Mouse (Mus musculus) embryonic facial prominence, embryonic 15.5 days (tissue): ENCODE data around the gene Tmem82. TPM values are rescaled to one million over a fixed set of nuclear protein-coding genes. Genes with fewer than 3 reads are reported as not detected.

Source experiments
- ATAC-seq: fragments of 200-750 bp; cut with Nextera tagmentation; 2 replicates; pipeline ENCODE4 v1.8.0; 2017; ENCODE audit warnings: low read depth, moderate TSS enrichment; ENCODE audit not compliant: insufficient number of reproducible peaks, low FRiP score, low TSS enrichment
- H3K27ac ChIP-seq: fragments of 300-500 bp; sonication (generic); replicated peaks from 2 replicates; pipeline ENCODE4 v1.5.1; 2015; ENCODE audit warnings: mild to moderate bottlenecking, inconsistent platforms
- H3K27me3 ChIP-seq: fragments of 300-500 bp; sonication (generic); 2 replicates; pipeline ENCODE4 v1.6.1; 2015; ENCODE audit warnings: inconsistent platforms
- H3K36me3 ChIP-seq: fragments of 300-500 bp; sonication (generic); 2 replicates; pipeline ENCODE4 v1.6.1; 2015; ENCODE audit warnings: mild to moderate bottlenecking, inconsistent platforms
- H3K4me1 ChIP-seq: fragments of 300-500 bp; sonication (generic); 2 replicates; pipeline ENCODE4 v1.6.1; 2015; ENCODE audit warnings: inconsistent platforms
- H3K4me2 ChIP-seq: fragments of 300-500 bp; sonication (generic); replicated peaks from 2 replicates; pipeline ENCODE4 v1.6.1; 2015; ENCODE audit warnings: mild to moderate bottlenecking, inconsistent platforms
- H3K4me3 ChIP-seq: fragments of 300-500 bp; sonication (generic); replicated peaks from 2 replicates; pipeline ENCODE4 v1.5.1; 2015; ENCODE audit warnings: mild to moderate bottlenecking, inconsistent platforms
- H3K9ac ChIP-seq: fragments of 300-500 bp; sonication (generic); 2 replicates; pipeline ENCODE4 v1.6.1; 2015; ENCODE audit warnings: inconsistent platforms
- H3K9me3 ChIP-seq: fragments of 300-500 bp; sonication (generic); replicated peaks from 2 replicates; pipeline ENCODE4 v1.6.1; 2016; ENCODE audit warnings: inconsistent platforms
- WGBS: fragments of 180-500 bp; shearing (Covaris S2); methylation state at CpG from one replicate; pipeline ENCODE4 v1.1.7; 2015; 5-methylcytosine and 5-hydroxymethylcytosine counted together
- polyA plus RNA-seq: library from polyadenylated mRNA; unstranded; fragments of >200 nt; fragmentation: Nextera tagmentation; extraction: Ambion mirVana; gene quantifications from 2 replicates; pipeline ENCODE4 v1.2.1, GENCODE M21; 2015

Tmem82 gene
- 0.48 and 0.62 TPM in 2 replicates for polyA plus RNA-seq

DNA sequence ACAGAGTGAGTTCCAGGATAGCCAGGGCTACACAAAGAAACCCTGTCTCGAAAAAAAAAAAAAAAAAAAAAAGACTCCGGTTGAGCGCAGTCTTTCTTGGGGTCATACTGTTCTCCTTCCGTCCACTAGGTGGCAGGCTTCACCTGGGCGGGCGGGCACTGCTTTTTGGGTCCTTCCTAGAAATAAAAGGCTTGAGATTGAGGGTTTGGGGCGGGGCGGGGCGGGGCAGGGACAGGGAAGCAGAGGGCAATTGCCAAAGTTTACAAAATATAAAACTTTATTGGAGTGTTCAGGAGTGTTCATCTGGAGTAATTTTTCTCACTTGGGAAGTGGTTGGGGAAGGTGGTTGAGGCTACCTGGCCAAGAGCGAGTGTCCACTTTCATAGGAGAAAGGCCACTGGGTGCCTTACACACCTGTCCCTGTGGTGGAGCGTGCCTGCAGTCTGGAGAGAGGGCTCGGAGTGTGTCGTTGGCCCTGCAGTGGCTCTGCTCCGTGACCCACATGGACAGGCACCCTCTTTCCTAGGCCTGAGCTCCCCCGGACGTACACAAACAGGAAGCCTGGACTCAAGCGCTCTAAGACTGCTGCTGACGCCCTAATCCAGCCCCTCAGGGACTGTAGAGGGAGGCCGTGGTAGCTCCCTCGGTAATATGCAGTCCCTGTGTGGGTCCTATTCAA, at the start of gene Tmem82:
TSS of gene Tmem82 (minus strand) at position 69 of the 679 bp plus-strand sequence.
- ATAC-seq, result no peak

DNA sequence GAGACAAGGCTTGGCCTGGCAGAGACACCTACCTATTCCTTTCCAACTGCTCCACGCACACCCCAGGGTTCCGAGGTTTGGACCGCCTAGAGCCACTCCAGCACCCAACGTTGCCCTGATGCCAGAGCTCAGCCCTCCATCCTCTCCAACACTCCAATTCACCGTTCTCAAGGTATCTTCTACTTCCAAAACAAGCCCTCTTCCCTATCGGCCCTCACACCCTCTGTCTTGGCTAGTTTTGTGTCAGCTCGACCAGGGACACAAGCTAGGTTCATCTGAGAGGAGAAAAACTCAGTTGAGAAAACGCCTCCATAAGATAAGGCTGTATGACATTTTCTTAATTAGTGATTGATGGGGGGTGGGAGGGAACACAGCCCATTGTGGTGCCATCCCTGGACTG, 46.4 kb upstream of the Tmem82 start, which contains the start of gene Plekhm2:
TSS of gene Plekhm2 (minus strand) at position 101 of the 400 bp plus-strand sequence.
- Histone ChIP-seq H3K4me2 (peak within 1 kb of the TSS; percentile 70), H3K27ac (peak within 1 kb of the TSS; percentile 75), H3K36me3 (peaks cover 7% of the 10 kb centered on the region; the same call in 1 of the 2 replicates), H3K4me3 (peak within 1 kb of the TSS; percentile 86), H3K27me3 (no peaks in the 10 kb centered on the region), H3K4me1 (peaks cover 16% of the 10 kb centered on the region), H3K9ac (peak within 1 kb of the TSS; percentile 97), H3K9me3 (no peaks in the 10 kb centered on the region)
- 0 out of 2 replicates have a peak, but pooled peaks have one; percentile 10 for ATAC-seq
- WGBS, result 66% methylated on average over 8 of the region's 8 CpGs

More for the DNA sequence above, at the start of gene Tmem82:
- H3K9me3 ChIP-seq, result no peaks in the 10 kb centered on the region
- H3K36me3 ChIP-seq, result no peaks in the 10 kb centered on the region
- no peak within 1 kb of the TSS for H3K27ac ChIP-seq
- H3K4me3 ChIP-seq, result peak within 1 kb of the TSS; percentile 32
- H3K27me3 ChIP-seq, result no peaks in the 10 kb centered on the region
- no peak within 1 kb of the TSS for H3K9ac ChIP-seq
- 22% methylated on average over 20 of the region's 20 CpGs for WGBS
- H3K4me1 ChIP-seq, result peaks cover 21% of the 10 kb centered on the region
- H3K4me2 ChIP-seq, result peak within 1 kb of the TSS; percentile 55

DNA sequence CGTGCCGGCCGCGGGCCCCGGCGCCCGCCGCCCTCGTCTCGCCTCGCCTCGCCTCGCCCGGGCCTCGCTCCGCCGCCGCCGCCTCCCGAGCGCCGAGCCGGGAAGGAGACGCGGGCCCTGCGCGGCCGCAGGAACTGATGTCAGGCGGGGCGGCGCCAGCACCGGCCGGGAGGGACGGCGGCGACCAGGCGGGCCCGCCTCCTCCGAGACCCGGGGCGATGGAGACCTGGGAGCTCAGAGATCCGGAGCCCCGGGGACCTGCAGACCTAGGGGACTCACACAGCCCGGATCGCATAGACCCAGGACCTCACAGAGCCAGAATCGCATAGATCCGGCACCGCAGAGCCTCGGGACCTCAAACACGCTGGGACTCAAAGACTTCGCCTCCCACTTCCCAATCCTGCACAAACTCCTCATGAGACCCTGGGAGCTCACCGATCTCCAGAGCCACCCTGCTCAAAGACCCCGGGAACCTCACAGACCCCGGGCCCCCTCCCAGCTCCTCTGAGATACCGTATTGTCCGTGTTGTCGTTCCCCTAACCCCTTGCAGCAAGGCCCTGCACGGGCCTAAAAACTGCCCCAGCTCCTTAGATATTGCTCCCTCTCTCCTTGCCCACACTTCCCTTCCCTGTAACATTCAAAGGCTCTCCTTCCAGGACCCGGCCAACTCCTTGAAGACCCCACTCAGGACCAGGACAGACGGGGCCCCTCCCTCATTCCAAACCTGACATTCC, 45.7 kb upstream of the Tmem82 start:
- Histone ChIP-seq H3K9ac (peak overlapping the region; percentile 97), H3K9me3 (no peaks in the 10 kb centered on the region), H3K4me1 (peaks cover 16% of the 10 kb centered on the region), H3K27me3 (no peaks in the 10 kb centered on the region), H3K4me3 (peak overlapping the region; percentile 86), H3K36me3 (peaks cover 7% of the 10 kb centered on the region; the same call in 1 of the 2 replicates), H3K4me2 (peak overlapping the region; percentile 70), H3K27ac (peak overlapping the region; percentile 75)
- peak; percentile 85 for ATAC-seq
- under 1% methylated on average over 56 of the region's 60 CpGs for WGBS

DNA sequence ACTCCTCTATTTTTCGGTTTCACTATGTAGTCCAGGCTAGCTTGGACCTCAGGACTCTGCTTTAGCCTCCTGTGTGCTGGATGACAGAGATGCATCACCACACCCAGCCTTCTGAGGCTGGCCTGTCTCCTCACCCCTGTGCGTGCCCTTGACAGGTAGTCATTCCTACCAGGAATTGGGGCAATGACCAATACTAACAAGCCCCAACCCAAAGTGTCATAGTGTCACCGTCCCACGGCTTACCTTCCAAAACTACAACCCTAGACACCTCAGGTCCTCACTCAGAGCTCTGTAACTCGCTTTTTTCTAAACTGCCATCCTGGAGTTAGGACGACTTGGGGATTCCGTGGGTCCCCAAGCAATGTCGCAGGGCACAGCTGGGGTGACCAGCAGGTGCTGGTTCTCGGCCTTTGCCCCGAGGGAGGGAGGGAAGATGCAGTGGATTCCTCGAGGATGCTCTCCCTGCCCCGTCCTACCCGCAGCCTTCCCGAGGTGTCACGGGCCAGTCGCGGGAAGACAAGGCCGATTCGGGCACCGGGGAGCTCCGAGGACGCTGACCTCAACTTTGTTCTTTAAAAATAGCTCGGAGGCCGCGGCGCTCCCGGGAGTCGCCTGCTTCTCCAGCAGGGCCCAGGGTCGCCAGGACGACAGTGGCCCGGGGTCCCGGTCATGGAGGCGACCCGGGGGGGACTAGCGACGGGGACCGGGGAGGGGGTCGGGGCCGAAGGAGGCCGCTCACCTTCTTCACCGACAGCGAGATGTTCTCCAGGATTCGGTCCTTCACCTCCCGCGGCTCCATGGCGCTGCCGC, 44.9 kb upstream of the Tmem82 start:
- peak overlapping the region; percentile 75 for H3K27ac ChIP-seq

DNA sequence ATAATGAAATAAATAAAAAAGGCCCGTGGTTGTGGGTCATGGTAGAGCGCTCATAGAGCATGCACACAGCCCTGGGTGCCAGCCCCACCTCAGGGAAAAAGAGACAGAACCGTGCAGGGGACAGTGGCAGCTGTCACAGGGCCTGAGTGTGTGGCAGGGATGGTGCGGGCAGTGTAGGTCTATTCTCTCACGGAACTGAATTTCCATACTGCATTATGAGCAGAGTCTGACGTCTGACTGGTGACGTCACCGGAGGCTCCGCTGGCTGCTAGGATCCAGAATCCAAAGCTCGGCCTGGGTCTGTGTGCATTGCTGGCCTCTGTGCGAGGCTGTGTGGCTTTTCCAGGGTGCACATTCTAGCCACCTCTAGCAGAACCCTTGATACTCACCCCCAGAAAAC, 42.5 kb upstream of the Tmem82 start:
- Histone ChIP-seq H3K27ac (no peak overlapping the region), H3K9ac (no peak overlapping the region), H3K4me3 (no peak overlapping the region), H3K36me3 (peaks cover 24% of the 10 kb centered on the region; the same call in 1 of the 2 replicates), H3K9me3 (no peaks in the 10 kb centered on the region), H3K4me1 (peaks cover 25% of the 10 kb centered on the region), H3K27me3 (no peaks in the 10 kb centered on the region), H3K4me2 (no peak overlapping the region)
- 85% methylated on average over 11 of the region's 11 CpGs for WGBS
- no peak for ATAC-seq

More for the DNA sequence above, 44.9 kb upstream of the Tmem82 start:
- peaks cover 13% of the 10 kb centered on the region; the same call in 1 of the 2 replicates for H3K36me3 ChIP-seq
- peak overlapping the region; percentile 70 for H3K4me2 ChIP-seq
- peak overlapping the region; percentile 86 for H3K4me3 ChIP-seq
- 2% methylated on average over 45 of the region's 47 CpGs for WGBS
- H3K27me3 ChIP-seq, result no peaks in the 10 kb centered on the region
- ATAC-seq, result no peak
- H3K9me3 ChIP-seq, result no peaks in the 10 kb centered on the region
- H3K9ac ChIP-seq, result peak overlapping the region; percentile 97
- H3K4me1 ChIP-seq, result peaks cover 17% of the 10 kb centered on the region

DNA sequence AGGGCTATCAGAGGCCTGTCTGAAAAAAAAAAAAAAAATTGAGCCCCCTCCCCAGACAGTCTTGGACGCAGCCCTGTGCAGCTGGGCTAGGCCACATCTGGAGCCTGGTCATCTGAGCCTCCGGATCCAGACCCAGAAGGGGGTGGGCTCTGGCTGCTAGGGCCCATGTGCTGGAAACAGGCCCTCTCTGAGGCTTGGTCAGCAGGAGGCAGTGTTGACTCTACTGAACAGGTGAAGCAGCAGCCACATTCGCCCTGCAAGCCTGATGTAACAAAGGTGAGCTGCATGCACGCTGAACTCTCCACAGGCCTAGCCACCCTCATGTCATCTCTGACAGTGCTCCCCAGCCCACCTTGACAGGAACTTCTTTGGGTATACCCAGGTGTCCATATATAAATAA, 41.3 kb upstream of the Tmem82 start:
- Histone ChIP-seq H3K27me3 (no peaks in the 10 kb centered on the region), H3K36me3 (peaks cover 24% of the 10 kb centered on the region; the same call in 1 of the 2 replicates), H3K4me2 (no peak overlapping the region), H3K27ac (no peak overlapping the region), H3K4me1 (peaks cover 21% of the 10 kb centered on the region), H3K9me3 (no peaks in the 10 kb centered on the region), H3K9ac (no peak overlapping the region), H3K4me3 (no peak overlapping the region)
- WGBS, result 46% methylated on average over 4 of the region's 4 CpGs
- ATAC-seq, result no peak

DNA sequence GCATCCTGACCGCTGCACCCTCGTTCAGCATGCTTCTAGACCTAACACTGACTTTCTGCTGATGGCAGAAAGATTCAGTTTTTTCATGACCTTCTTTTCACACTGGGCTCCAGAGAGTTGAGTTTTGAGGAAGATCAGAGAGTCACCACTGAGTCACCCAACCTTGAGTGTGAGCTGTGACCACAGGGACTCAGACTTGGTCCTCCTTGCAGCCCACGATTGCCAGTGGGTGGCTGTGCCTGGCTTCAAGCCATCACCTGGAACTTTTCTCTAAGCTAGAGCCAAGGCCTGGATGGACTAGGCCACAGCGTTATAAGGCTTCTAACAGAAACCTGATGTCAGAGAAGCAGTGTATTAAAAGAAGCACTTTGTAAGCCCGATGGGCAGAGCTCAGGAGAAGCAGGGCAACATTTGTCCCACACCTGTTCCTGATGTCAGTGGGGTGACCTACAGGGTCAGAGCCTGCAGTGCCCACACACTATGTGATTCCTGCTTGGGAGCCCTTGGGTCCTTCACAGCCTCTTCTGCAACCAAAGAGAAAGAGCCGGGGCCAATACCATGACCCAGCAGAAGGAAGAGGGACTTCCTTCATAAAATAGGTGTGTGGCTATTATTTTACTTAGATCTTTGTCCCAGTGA, 40.5 kb upstream of the Tmem82 start:
- no peak for ATAC-seq
- Histone ChIP-seq H3K36me3 (peaks cover 24% of the 10 kb centered on the region; the same call in 1 of the 2 replicates), H3K27ac (no peak overlapping the region), H3K9me3 (no peaks in the 10 kb centered on the region), H3K4me3 (no peak overlapping the region), H3K4me1 (peaks cover 22% of the 10 kb centered on the region), H3K4me2 (no peak overlapping the region), H3K27me3 (no peaks in the 10 kb centered on the region), H3K9ac (no peak overlapping the region)
- 83% methylated on average over 6 of the region's 6 CpGs for WGBS

DNA sequence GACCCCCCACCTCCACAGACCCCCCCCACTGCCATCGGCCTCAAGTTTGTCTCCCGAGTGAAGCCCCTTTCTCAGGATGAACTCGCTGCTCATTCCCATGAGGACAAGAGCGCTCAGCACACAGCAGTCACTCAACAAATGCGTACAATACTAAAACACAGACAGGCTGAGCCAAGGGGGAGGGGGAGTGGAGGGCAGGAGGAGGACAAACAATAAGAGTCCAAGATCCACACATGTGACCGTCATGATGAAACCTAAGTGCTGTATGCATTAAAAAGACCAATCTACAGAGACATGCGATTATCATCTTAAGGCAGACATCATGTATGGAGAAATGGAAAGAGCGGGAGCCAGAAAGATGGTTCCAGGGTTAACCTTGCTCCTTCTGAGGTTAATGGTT, 38.5 kb upstream of the Tmem82 start:
- Histone ChIP-seq H3K9me3 (no peaks in the 10 kb centered on the region), H3K4me1 (peaks cover 15% of the 10 kb centered on the region; the same call in 1 of the 2 replicates), H3K4me2 (no peak overlapping the region), H3K27me3 (no peaks in the 10 kb centered on the region), H3K27ac (no peak overlapping the region), H3K4me3 (no peak overlapping the region), H3K9ac (no peak overlapping the region), H3K36me3 (peaks cover 37% of the 10 kb centered on the region; the same call in 1 of the 2 replicates)
- ATAC-seq, result no peak
- 82% methylated on average over 8 of the region's 8 CpGs for WGBS

DNA sequence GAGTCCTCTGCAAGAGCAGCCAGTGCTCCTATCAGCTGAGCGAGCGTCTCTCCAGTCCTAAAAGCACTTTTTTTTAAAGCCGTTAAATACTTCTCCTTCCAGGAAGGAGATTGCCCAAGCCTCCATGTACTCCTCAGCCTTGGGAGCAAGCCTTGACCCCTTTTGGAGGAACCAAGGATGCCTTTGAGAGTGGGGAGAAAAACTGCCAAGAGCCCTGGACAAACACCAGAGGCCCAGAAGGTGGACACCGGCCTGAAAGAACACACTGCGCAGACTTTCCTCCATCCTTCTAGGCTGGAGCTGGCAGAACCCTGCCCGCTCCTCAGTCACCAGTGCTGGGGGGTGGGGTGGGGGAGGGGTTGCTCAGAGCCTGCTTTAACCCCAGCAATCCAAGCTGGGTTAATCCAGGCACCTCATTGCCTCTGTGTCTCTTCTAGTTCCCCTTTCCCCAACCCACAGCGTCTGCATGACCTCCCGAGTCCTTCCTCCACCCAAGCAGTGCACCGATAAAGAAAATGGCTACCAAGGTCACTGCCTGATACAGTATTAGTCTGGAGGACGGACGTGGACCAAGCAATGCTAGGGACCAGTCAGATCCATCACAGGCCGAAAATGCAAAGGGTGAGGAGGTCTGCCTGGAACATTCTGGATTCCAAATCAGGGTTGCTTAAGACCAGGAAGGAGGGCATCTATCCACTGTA, 37.6 kb upstream of the Tmem82 start:
- no peak overlapping the region for H3K4me3 ChIP-seq
- no peaks in the 10 kb centered on the region for H3K9me3 ChIP-seq
- H3K27me3 ChIP-seq, result no peaks in the 10 kb centered on the region
- 83% methylated on average over 12 of the region's 12 CpGs for WGBS
- H3K27ac ChIP-seq, result no peak overlapping the region
- H3K4me1 ChIP-seq, result peaks cover 15% of the 10 kb centered on the region; the same call in 1 of the 2 replicates
- no peak overlapping the region for H3K9ac ChIP-seq
- no peak overlapping the region for H3K4me2 ChIP-seq
- peaks cover 36% of the 10 kb centered on the region; the same call in 1 of the 2 replicates for H3K36me3 ChIP-seq
- ATAC-seq, result no peak

DNA sequence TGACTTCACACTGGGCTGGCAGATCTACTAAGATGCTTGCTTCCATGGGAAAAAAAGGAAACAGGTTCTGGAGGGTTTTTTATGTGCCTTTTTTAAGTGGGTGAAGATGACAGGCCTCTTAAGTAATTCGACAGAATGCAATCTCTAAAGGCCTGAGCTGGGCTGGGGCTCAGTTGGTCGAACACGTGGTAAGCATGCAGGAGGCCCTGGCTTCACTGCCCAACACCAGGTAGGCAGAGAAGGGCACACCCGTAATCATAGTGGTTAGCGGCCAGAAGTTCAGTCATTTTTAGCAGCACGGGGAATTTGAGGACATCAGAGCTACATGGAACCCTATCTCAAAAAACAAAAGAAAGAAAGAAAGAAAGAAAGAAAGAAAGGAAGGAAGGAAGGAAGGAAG, 36.1 kb upstream of the Tmem82 start:
- Histone ChIP-seq H3K27me3 (no peaks in the 10 kb centered on the region), H3K9ac (no peak overlapping the region), H3K4me3 (no peak overlapping the region), H3K27ac (no peak overlapping the region), H3K36me3 (peaks cover 32% of the 10 kb centered on the region; the same call in 1 of the 2 replicates), H3K4me1 (peaks cover 26% of the 10 kb centered on the region; the same call in 1 of the 2 replicates), H3K9me3 (no peaks in the 10 kb centered on the region), H3K4me2 (no peak overlapping the region)
- WGBS, result 85% methylated on average over 6 of the region's 6 CpGs
- ATAC-seq, result no peak
